Mouse (Mus musculus) Patski (cell line): ENCODE results near the gene 5031439G07Rik. TPM values are rescaled to one million over a fixed set of nuclear protein-coding genes. Genes with fewer than 3 reads are reported as not detected.
A peak's percentile ranks its signal among the peaks of the same experiment; 100 is the strongest.
"Not testable (repeated sequence)": the region's sequence is repeated elsewhere in the genome, so short reads cannot be mapped to it uniquely, and the experiment has no call there.

ENCODE experiments used
- ATAC-seq: fragments of 100-300 bp; one replicate; pipeline ENCODE4 v1.8.0; 2021
- CTCF ChIA-PET: fragments of 350-600 bp; sonication (Branson Sonifier 250); formaldehyde crosslinking; loops from one replicate; lab custom pipeline; 2022; ENCODE audit warnings: inconsistent platforms; lab: Charles Lee
- POLR2A ChIA-PET: fragments of 350-600 bp; sonication (Branson Sonifier 250); formaldehyde crosslinking; loops from one replicate; lab custom pipeline; 2022; ENCODE audit warnings: antibody characterized with exemption, inconsistent platforms; lab: Charles Lee
- DNase-seq: peaks from one replicate; pipeline ENCODE4 v3.0.0-alpha.2; 2011; ENCODE audit warnings: low read depth, low spot score
- H3K27me3 ChIP-seq: fragments of 371-371 bp; one replicate; pipeline ENCODE4 v1.5.1; 2021
- CTCF ChIP-seq: fragments of 100-300 bp; IDR thresholded peaks from one replicate; pipeline ENCODE4 v1.5.1; 2021
- in situ Hi-C: fragments of 300-500 bp; cut with MboI; formaldehyde crosslinking; loops from 3 replicates; pipeline ENCODE4 v1.11.1; 2018; ENCODE audit warnings: low pct_unique_long_range_greater_than_20kb, mixed read lengths
- polyA plus RNA-seq: library from polyadenylated mRNA; unstranded; gene quantifications from one replicate; pipeline ENCODE4 v1.2.3, GENCODE M21; 2021

5031439G07Rik gene
- polyA plus RNA-seq, result 85.7 TPM

GRCm38 (mm10) chr15:84987874-84988825 is at the start of gene 5031439G07Rik:
Gene 5031439G07Rik, minus strand, starts transcription at chr15:84988551.
- CTCF ChIA-PET, result interaction anchor here (0.7 to 1.5 kb wide), 4 partner anchors 62 to 185 kb away, joined by 3 read pairs; no protein-coding TSS in a partner anchor
- H3K27me3 ChIP-seq, result no peaks in the 10 kb centered on the region
- in situ Hi-C loops, result no loop called here
- ATAC-seq (peak; percentile 78), DNase-seq (no peak)
- POLR2A ChIA-PET, result interaction anchor here (0.7 to 1.3 kb wide), 4 partner anchors 10 to 65 kb away, joined by 3 read pairs; partner anchors contain the start of gene Nup50
- TF ChIP-seq CTCF, result no peak

- no peak for DNase-seq
- CTCF ChIA-PET, result interaction anchor here (1.3 kb wide), 1 partner anchor 41 kb away, joined by 3 read pairs; no protein-coding TSS in a partner anchor
- H3K27me3 ChIP-seq, result no peaks in the 10 kb centered on the region
- POLR2A ChIA-PET, result interaction anchor here (1.1 to 1.8 kb wide), 3 partner anchors 15 to 30 kb away, joined by 3 to 5 read pairs (median 4); no protein-coding TSS in a partner anchor
- in situ Hi-C loops, result no loop called here
- no peak for TF ChIP-seq CTCF
- no peak for ATAC-seq
These were observed 49.0 kb upstream of the 5031439G07Rik start for GRCm38 (mm10) chr15:85037343-85037690.

GRCm38 (mm10) chr15:85036566-85037342 is 48.4 kb upstream of the 5031439G07Rik start:
- DNase-seq, result peak; percentile 75
- peak; percentile 87 for ATAC-seq
- in situ Hi-C loops, result no loop called here
- H3K27me3 ChIP-seq, result no peaks in the 10 kb centered on the region
- CTCF ChIA-PET, result interaction anchor here (0.8 kb wide), 1 partner anchor 111 kb away, joined by 3 read pairs; no protein-coding TSS in a partner anchor
- POLR2A ChIA-PET, result interaction anchor here (1.1 to 1.8 kb wide), 3 partner anchors 14 to 30 kb away, joined by 3 to 5 read pairs (median 4); no protein-coding TSS in a partner anchor
- no peak for TF ChIP-seq CTCF

- POLR2A ChIA-PET, result interaction anchor here (0.7 kb wide), 1 partner anchor 12 kb away, joined by 4 read pairs; no protein-coding TSS in a partner anchor
- H3K27me3 ChIP-seq, in situ Hi-C loops, DNase-seq, ATAC-seq: not testable (repeated sequence)
- CTCF ChIA-PET, result interaction anchor here (1.1 kb wide), 1 partner anchor 13 kb away, joined by 3 read pairs; no protein-coding TSS in a partner anchor
These were observed 45.6 kb upstream of the 5031439G07Rik start for GRCm38 (mm10) chr15:85033916-85034315.

GRCm38 (mm10) chr15:85031866-85032265 is 43.5 kb upstream of the 5031439G07Rik start:
- in situ Hi-C loops, result no loop called here
- DNase-seq (no peak), ATAC-seq (no peak)
- no peak for TF ChIP-seq CTCF
- CTCF ChIA-PET, result interaction anchor here (1.5 kb wide), 1 partner anchor 11 kb away, joined by 4 read pairs; no protein-coding TSS in a partner anchor
- no peaks in the 10 kb centered on the region for H3K27me3 ChIP-seq
- POLR2A ChIA-PET, result no interaction called here

- CTCF ChIA-PET, result interaction anchor here (0.6 kb wide), 1 partner anchor 15 kb away, joined by 3 read pairs; no protein-coding TSS in a partner anchor
- POLR2A ChIA-PET, DNase-seq, H3K27me3 ChIP-seq, in situ Hi-C loops, ATAC-seq: not testable (repeated sequence)
These were observed 42.3 kb upstream of the 5031439G07Rik start for GRCm38 (mm10) chr15:85030643-85031042.

GRCm38 (mm10) chr15:85028648-85029047 is 40.3 kb upstream of the 5031439G07Rik start, which contains the start of gene Fam118a:
Gene Fam118a, plus strand, starts transcription at chr15:85028948.
- POLR2A ChIA-PET, in situ Hi-C loops: not testable (repeated sequence)

GRCm38 (mm10) chr15:85027740-85028139 is 39.4 kb upstream of the 5031439G07Rik start:
- in situ Hi-C loops, result no loop called here
- ChIA-PET CTCF (no interaction called here), POLR2A (no interaction called here)
- ATAC-seq, result no peak
- H3K27me3 ChIP-seq, result no peaks in the 10 kb centered on the region
- no peak for TF ChIP-seq CTCF
- no peak for DNase-seq

More at GRCm38 (mm10) chr15:85028648-85029047, 40.3 kb upstream of the 5031439G07Rik start, which contains the start of gene Fam118a:
- not testable (repeated sequence) for DNase-seq, H3K27me3 ChIP-seq, ATAC-seq
- CTCF ChIA-PET, result interaction anchor here (1.0 kb wide), 1 partner anchor 10 kb away, joined by 4 read pairs; no protein-coding TSS in a partner anchor

GRCm38 (mm10) chr15:85026197-85026596 is 37.8 kb upstream of the 5031439G07Rik start:
- POLR2A ChIA-PET, result no interaction called here
- H3K27me3 ChIP-seq, result no peaks in the 10 kb centered on the region
- in situ Hi-C loops, result no loop called here
- no peak for TF ChIP-seq CTCF
- CTCF ChIA-PET, result no interaction called here
- no peak for ATAC-seq
- no peak for DNase-seq

- H3K27me3 ChIP-seq, result no peaks in the 10 kb centered on the region
- ChIA-PET CTCF (interaction anchor here (1.6 kb wide), 1 partner anchor 13 kb away, joined by 5 read pairs; no protein-coding TSS in a partner anchor), POLR2A (interaction anchor here (1.2 kb wide), 1 partner anchor 14 kb away, joined by 3 read pairs; no protein-coding TSS in a partner anchor)
- in situ Hi-C loops, result no loop called here
- DNase-seq (no peak), ATAC-seq (no peak)
- no peak for TF ChIP-seq CTCF
These were observed 33.9 kb upstream of the 5031439G07Rik start for GRCm38 (mm10) chr15:85022211-85022610.
